Mouse (Mus musculus): ENCODE measurements around the gene Trmt112.

The Trmt112 gene

DNA sequence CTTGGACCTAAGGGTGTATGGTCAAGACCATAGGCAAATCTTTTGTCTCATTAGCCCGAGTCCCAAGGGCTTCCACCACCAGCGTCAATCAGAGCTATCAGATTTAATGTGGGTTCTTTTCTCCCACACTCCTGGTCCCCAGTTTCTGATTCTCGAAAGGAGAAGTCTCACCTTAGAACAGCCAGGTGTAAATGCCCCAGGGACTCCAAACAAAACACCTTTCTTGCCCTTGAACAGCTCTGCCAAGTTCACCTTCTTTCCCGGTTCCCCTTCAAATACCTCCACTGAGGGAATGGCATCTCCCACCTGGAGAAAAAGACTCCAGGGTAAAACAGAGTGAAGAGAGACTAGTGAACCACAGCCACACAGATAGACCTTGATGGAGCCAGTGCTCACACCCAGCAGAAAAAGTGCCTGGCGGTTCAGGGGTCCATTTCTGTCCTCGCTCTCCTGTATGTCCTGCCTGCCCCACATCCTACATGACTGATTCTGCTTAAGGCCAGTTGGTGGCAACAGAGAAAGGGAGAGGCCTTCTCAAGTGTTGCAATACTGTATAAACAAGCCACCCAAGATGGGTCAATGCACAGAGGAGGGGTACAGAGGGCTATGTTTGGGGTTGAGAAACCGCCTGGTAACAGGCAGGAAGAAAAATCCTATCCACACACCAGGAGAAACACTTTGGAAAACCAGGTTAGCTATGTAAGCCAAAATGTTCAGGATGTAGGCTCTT, 1.5 kb upstream of the Trmt112 start:
- no peak for DNase-seq (ENCODE audit: low spot score in 2 of 2)

- no peak for DNase-seq (ENCODE audit: low spot score in 2 of 2)
Measured at GRCm38 (mm10) chr19:6909021-6909420, 477 bp upstream of the Trmt112 start.

GRCm38 (mm10) chr19:6910306-6910705, 808 bp downstream of the Trmt112 start:
- DNase-seq (ENCODE audit: low spot score in 2 of 2): peak in 1 of 2 experiments; percentile 61

DNA sequence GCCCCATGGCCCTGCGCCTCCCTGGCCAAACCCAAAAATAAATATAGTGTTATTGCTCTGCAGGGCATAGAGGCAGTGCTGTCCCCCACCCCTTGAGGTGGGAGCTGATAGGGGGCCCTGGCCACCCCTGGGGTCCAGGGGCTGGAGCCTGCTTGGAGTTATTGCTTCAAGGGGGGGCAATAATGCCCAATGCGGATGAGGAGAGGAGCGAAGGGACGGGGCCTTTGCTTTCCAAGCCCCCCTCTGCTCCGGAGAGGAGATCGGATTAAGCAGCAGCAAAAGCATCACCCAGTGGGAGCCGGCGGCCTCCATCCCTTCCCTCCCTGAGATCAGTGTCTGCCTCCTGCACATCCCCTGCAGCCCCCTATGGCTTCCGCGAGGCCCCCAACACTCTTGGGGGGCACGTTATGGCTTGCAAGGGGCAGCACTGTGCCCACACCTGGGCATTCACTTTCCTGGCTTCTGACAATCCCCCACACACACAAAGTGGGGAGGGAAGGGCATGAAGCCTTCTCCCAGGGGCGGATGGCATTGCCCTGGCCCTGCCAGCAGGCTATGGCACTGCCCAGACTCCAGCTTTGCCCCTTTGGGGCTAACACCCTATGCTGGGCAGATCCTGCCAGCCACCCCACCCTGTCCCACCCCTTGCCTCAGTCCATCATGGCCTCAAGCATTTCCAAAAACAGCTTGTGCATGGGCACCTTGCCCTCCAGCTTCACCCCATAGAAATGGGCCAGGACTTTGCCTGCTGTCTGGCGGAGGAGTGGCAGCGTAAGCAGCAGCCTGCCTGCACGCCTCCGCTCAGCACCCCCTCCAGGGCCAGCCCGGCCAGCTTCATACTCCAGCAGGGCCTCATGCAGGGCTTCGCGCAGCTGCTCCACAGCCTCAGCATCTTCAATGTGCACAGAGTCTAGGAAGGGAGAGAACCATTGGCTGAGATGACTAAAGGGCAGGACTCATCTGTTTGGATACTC, 1.9 kb downstream of the Trmt112 start:
- no peak for DNase-seq (ENCODE audit: low spot score in 2 of 2)

- DNase-seq (ENCODE audit: low spot score in 2 of 2): no peak
Measured at GRCm38 (mm10) chr19:6912205-6912970, 2.9 kb downstream of the Trmt112 start.

DNA sequence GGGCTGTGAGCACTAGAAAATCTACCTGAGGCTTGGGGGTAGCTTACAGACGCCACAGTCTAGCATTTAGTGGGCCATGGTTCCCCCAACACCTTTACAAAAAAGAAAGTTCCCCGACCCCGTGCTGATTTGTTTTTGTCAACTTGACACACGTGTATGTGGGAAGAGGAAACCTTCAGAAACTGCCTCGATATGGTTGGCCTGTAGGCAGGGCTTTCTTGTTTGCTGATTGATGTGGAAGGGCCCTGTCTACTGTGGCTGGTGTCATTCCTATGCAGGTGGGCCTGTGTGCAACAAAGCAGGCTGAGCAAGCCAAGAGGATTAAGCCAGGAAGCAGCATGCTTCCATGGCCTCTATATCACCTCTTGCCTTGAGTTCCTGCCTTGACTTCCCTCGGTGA, 3.5 kb downstream of the Trmt112 start:
- DNase-seq (ENCODE audit: low spot score in 2 of 2): no peak

DNA sequence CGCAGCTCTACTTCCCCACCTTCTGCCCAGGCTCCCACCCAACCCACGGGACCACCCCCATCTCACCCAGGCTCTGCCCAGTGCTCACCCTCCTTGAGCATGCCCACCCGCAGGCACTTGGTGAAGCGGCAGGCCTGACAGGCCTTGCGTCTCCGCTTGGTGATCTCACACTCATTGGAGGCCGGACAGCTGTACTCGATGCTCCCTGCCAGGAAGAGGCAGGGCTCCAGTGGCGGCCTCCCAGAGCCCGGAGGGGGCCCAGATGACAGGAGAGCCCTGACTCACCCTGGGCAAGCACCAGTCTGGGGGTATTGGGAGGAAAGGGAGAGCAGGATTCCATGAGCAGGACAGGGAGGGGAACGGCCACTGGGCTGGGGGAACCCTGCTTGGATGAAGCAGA, 4.5 kb downstream of the Trmt112 start:
- DNase-seq (ENCODE audit: low spot score in 2 of 2): no peak

- DNase-seq (ENCODE audit: low spot score in 2 of 2): no peak
Measured at GRCm38 (mm10) chr19:6914540-6914939, 5.0 kb downstream of the Trmt112 start.

GRCm38 (mm10) chr19:6915276-6915675, 5.8 kb downstream of the Trmt112 start:
- DNase-seq (ENCODE audit: low spot score in 2 of 2): no peak

DNA sequence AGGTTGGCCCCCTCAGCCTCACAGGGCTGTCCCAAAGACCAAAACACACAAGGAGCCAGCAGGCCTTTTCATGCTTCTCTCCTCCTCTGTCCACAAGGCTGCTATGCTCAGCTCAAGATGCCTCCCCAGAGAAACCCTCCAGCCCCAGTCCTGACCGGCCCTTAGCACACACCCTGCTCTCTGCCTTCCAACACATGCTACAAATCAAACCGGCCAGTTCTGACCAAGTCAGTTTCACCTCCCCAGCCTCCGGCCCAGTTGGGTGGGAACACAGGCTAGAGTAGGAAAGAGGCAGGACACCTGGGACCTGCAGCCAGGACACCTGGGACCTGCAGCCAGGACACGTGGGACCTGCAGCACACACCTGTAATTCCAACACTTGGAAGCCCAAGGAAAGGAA, 7.0 kb downstream of the Trmt112 start:
- DNase-seq (ENCODE audit: low spot score in 2 of 2): no peak

DNA sequence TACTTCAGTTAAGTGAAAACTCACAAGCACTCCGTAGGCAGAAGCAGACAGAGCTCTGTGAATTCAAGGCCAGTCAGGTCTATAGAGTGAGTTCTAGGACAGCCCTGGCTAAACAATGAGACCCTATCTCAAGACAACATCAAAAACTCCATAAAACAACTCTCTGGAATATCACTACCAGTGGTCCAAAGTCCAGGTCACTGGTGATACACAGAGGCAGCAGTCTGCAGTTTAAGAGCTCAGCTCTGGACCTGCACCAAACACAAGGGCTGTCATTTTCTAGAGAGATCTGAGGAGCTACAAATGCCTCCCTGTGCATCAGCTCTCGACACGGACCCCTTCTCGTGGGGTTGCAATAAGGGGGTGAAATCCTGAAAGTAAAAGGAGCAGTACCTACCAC, 8.8 kb downstream of the Trmt112 start:
- no peak for DNase-seq (ENCODE audit: low spot score in 2 of 2)

GRCm38 (mm10) chr19:6919431-6919830, 9.9 kb downstream of the Trmt112 start:
- no peak for DNase-seq (ENCODE audit: low spot score in 2 of 2)

- no peak for DNase-seq (ENCODE audit: low spot score in 2 of 2)
Measured at GRCm38 (mm10) chr19:6919876-6920740, 10.6 kb downstream of the Trmt112 start.

DNA sequence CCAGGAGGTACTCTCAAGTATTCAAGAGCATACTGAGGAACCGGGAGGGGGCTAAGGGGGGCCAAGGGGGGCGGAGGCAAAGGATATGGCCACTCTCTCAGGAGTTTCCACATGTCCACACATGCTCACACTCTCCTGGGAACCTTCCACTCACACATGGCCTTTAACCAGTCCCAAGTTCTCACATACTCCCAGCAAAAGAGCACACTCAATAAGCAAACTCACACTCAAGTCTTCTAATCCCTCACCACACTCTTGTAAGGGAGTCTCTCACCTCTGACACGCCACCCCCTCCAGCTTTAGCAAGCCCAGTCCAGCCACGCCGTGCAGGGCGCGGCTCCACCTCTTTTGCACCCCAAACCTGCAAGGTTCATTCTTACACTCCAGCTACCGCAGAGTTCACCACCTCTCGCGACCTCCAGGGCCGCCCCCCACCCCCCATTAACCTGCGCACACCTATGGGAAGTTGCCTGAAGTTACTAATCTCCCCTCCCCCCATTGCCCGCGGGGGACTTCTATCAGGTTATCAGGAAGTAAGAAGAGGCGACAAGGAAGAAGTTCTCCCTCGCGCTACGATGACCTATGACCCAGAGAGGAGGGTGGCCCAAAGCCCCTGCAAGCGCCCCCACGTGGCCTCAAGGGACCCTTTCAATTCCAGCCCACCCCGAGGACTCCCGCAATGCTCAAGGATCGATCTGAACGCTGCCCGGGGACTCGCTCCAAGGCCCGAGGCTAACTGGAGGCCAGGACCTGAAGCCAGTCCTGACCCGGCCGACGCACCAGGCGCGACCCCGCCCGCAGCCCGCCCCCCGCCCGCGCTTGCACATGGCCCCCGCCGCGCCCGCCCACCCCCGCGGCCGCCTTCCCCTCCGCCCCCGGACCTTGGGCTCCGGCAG, 11.5 kb downstream of the Trmt112 start:
- DNase-seq (ENCODE audit: low spot score in 2 of 2): peak; percentile 56 to 63

DNA sequence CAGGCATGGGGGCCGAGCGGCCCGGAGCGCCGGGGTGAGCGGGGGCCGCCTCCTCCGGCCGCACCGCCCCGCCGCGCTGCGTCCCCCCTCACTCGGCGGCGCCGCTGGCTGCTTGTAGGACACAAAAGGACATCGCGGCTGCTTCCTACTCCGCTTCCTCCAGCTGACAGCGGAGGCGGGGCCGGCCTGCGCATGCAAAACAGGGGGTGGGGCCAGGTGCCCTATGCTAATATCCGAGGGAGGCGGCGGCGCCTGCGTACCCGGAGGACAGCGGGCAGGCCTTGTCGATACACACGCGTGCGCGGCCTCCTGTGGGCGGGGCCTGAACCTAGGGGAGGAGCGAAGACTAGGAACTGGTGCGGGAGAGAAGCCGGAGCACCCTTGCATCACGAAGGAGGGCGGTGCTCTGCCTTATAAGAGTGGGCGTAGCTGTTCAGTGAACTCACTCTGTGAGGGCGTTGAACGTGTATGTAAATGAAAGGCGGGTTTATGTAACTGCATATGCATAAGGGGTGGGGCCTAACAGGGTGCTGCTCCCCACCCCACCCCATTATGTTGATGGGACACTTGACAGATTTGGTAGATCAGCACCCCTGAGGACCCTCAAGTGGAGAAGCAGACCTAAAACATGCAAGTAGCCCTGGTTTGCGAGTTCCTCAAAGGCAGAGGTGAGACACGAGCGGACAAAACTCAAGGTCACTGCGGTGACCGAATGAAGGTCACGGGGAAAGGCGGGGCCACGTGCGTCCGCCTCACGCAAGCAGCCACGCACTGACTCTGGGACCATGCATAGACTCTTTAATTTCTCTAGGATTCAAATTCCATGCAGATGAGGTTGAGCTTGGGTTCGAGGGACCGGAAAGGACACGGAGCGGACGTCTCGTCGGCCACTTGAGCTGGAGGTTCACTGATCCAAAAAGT, 12.4 kb downstream of the Trmt112 start, which contains the start of gene Esrra:
Esrra (minus strand) TSS at position 167 of the 921 bp plus-strand sequence.
- peak; percentile 99 to 100 for DNase-seq (ENCODE audit: low spot score in 2 of 2)

DNA sequence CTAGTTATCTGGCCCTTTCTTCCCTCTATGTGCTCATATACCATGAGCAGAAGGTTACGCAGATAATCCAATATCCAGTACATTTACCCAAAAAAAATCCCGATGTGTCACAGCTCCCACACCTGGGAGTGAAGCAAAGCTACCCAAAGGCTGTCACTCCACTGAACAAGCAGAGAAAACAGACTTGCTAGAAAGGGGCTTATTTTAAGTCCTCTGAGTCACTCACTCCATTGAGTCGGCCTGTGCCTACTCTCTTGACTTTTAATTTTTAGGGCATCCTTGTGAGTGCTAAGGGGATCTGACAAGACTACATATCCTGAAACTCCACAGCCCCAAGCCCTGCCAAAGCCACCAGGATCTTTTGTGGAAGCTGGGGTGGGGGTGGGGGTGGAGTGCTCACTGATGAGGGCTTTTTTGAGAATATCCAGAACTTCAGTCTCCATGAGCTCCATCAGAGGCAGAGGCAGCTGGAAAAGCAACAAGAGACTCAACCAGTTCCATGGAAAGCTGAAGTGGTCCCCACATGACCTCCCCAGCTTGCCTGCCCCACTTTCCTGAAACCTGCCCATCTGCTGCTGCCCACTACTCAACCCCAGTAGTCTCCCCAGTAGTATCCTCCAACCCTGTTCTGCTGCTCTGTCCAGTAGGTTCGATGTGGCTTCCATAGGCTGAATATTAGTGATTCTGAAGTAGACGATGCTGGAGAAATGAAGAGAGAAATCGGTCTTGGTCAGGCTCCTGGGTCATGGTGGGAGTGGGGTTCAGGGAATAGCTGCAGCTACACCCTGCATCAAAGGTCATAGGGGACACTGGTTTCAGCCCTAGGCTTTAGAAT, 13.6 kb downstream of the Trmt112 start:
- no peak for DNase-seq (ENCODE audit: low spot score in 2 of 2)

DNA sequence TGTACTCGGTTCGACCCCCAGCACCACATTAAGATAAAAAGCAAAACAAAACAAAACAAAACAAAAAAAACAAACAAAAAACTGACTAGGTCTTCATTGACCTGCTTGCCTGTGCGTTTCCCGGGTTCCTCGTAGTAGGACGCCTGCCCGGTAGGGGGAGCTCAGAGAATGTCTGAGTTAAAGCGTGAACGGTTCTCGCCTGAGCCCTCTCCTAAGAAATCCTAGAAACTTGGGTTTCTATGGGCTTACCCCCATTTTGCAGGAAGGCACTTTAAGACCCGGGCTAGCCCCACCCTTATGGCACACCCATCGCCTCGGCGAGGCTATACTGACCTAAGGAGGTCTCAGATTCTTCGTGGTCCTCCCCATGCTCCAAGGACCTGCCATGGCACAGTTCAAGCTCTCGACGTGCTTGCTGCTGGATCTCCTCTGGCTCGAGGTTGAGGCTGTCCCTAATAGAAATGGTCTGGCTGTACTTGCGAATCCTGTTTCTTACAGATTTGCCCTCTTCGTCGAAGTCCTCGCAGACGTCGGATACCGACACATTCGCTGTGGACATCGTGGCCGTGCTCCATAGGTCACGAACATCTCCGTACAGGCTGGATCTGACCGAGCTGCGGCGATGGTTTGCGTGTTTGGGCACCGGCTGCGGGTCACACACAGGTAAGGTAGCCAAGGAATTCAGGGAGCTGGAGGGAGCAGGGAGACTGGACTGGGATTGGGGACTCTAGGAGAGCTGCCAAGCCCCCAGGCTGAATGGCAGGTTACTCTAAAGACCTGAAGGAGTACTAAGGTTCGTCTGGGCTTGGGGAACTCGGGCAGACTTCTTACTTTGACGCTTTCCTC, 15.2 kb downstream of the Trmt112 start:
- DNase-seq (ENCODE audit: low spot score in 2 of 2): peak; percentile 81 to 92

Measured in spleen, postnatal 10 days (tissue).